Mouse (Mus musculus) brain, embryonic 18.5 days (tissue): ENCODE results near the gene Oaz1.
"Not testable (repeated sequence)": the region's sequence is repeated elsewhere in the genome, so short reads cannot be mapped to it uniquely, and the experiment has no call there.

Experiments
- DNase-seq: peaks from one replicate; pipeline ENCODE4 v3.0.0-alpha.2; 2012; ENCODE audit warnings: low read depth, low spot score

Gene Oaz1

GRCm38 (mm10) chr10:80802204-80802912, 24.1 kb upstream of the Oaz1 start:
- DNase-seq: no peak

GRCm38 (mm10) chr10:80802996-80803395, 23.5 kb upstream of the Oaz1 start:
- no peak for DNase-seq

DNA sequence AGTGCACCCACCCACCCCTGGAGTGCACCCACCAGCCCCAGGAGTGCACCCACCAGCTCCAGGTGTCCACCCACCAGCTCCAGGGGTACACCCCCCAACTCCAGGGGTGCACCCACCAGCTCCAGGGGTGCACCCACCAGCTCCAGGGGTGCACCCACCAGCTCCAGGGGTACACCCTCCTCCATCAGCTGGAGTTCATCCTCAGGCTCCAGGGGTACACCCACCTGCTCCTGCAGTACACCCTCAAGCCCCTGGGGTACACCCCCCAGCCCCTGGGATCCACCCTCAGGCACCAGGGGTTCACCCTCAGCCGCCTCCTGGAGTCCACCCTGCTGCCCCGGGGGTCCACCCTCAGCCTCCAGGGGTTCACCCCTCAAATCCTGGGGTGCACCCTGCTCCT, 22.1 kb upstream of the Oaz1 start:
- DNase-seq: no peak

DNA sequence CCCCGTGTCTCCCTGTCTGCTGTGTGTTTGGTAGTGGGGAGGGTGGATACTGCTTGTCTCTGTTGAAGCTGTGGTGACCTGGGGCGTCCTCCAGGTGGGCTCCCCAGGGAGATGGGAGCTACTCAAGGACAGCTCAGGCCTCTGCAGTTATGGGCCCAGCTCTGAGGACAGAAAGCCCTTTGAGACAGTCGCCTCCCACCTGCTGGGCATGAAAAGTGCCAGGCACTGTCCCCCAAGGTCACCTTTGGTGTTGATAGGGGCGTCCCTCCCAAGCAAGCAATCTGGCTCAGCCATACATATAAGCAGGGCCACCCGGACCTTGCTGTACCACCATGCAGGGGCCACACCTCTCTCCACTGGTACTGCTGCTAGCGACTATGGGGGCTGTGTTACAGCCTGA, 21.5 kb upstream of the Oaz1 start, which contains the start of gene Amh:
TSS of gene Amh (plus strand) at position 328 of the 400 bp plus-strand sequence.
- DNase-seq: no peak

DNA sequence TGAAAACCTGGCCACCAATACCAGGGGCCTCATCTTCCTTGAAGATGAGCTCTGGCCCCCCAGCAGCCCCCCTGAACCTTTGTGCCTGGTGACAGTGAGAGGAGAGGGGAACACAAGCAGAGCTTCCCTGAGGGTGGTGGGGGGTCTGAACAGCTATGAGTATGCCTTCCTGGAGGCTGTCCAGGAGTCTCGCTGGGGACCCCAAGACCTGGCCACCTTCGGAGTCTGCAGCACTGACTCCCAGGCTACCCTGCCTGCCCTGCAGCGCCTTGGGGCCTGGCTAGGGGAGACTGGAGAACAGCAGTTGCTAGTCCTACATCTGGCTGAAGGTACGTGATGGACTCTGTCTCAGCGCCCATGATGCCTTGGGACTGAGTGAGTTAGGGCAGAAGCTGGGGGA, 21.1 kb upstream of the Oaz1 start:
- DNase-seq: no peak

DNA sequence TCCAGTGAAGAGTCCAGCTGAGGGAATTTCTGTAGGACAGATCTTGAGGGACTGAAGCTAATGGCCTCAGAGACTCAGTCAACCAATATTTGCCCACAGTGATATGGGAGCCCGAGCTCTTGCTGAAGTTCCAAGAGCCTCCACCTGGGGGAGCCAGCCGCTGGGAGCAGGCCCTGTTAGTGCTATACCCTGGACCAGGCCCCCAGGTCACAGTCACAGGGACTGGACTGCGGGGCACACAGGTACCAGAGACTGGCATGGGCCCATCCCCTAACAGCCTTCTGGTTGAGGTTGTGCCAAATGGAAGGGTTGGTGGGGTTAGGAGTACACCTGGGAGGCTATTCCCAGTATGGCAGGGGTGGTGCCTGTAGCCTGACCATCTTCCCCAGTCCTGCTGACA, 20.5 kb upstream of the Oaz1 start:
- DNase-seq: no peak

DNA sequence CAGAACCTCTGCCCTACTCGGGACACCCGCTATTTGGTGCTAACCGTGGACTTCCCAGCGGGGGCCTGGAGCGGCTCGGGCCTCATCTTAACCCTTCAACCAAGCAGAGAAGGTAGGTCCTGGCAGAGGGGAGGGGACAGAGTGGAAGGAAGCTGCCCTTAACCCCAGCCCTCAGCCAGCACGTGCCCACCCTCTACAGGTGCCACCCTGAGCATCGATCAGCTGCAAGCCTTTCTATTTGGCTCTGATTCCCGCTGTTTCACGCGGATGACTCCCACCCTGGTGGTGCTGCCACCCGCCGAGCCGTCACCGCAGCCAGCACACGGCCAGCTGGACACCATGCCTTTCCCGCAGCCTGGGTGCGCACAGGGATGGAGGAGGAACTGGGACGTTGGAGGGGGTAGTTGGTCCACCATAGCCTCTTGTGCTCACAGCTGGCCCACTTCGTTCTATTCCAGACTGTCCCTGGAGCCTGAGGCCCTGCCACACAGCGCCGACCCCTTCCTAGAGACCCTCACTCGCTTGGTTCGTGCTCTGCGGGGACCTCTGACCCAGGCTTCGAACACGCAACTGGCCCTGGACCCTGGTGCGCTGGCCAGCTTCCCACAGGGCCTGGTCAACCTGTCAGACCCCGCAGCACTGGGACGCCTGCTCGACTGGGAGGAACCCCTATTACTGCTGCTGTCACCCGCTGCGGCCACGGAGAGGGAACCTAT, 20.0 kb upstream of the Oaz1 start:
- no peak for DNase-seq

DNA sequence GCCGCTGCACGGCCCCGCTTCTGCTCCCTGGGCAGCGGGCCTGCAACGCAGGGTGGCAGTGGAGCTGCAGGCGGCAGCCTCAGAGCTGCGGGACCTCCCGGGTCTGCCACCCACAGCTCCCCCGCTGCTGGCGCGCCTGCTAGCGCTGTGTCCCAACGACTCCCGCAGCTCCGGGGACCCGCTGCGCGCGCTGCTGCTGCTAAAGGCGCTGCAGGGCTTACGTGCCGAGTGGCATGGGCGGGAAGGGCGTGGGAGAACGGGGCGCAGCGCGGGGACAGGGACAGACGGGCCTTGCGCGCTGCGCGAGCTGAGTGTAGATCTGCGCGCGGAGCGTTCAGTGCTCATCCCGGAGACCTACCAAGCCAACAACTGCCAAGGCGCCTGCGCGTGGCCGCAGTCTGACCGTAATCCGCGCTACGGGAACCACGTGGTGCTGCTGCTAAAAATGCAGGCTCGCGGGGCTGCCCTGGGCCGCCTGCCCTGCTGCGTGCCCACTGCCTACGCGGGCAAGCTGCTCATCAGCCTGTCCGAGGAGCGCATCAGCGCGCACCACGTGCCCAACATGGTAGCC, 19.3 kb upstream of the Oaz1 start:
- peak; percentile 51 for DNase-seq

DNA sequence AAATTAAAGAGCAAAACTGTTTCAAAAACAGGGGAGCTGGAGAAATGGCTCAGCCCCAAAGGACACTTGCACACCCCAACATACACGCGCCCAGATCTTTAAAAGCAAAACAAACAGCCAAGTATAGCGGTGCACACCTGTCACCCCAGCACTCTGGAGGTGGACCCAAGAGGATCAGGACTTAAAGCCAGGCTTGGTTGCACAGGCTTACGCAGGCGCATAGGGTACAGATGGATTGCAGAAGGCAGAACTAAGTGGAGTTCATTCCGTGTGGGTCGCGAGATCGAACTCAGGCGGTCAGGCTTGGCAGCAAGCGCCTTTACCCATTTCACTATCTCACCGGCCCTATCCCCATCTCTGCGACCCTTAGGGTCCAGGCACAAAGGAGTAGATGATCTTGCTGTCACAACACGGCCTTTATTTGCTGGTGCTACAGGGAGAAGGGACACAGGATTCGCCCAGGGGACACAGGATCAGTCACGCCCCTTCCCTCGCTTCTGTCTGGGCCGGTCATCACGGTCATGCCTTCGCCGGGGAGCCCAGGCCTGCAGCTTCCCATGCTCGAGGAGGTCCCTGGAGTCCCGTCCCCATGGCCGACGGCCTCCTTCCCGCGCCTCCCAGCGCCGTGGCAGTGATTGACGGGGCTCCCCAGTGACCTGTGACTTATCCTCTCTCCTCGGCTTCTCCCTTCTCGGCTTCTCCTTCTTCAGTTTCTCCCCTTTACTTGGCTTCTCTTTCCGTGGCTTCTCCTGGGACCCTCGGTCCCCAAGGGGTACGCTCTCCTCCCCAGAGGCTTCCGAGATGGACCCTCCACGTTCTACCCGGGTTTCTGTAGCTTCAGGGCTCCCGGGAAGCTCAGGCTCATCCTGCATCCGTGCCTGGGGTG, 18.1 kb upstream of the Oaz1 start:
- DNase-seq: no peak

GRCm38 (mm10) chr10:80808985-80809632, 17.3 kb upstream of the Oaz1 start:
- DNase-seq: no peak

DNA sequence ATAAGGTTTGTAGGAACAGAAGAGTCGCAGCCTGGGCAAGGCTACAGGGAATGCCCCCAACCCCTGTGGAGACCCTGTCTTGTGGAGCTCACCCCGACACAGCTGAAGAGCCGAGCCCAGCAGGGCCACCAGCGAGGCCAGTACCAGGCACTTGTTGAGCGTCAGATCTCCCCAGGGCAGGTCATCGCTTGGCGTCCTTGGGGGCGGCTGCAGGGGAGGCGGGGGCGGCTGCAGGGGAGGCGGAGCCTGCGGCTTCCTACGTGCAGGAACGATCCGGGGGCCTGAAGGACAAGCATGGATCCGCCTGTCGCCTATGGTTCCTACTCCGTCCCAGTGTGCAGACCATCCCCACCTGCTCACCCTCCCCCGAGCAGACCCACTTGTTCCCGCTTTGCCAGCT, 16.4 kb upstream of the Oaz1 start:
- no peak for DNase-seq

- no peak for DNase-seq
Observed at GRCm38 (mm10) chr10:80812391-80813041, 13.9 kb upstream of the Oaz1 start.

DNA sequence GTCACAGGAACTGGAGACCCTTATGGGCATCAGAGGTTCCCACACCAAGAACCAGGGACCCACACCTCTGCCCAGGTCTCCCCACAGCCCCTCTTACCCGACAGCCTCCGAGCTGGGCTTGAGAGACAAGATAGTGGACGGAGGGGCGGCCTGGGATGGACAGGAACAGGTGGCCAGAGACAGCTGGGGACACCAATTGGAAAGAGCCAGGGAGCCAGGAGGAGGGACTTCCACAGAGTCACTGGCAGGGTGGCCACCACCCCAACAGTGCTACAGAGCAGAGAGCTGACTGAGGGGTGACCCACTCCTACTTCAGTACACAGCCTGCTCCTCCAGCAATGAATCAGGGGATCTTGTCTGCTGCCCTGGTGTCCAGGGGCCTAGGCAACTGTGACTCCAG, 13.1 kb upstream of the Oaz1 start, which contains the start of gene Jsrp1:
TSS of gene Jsrp1 (minus strand) at position 133 of the 400 bp plus-strand sequence.
- DNase-seq: no peak

DNA sequence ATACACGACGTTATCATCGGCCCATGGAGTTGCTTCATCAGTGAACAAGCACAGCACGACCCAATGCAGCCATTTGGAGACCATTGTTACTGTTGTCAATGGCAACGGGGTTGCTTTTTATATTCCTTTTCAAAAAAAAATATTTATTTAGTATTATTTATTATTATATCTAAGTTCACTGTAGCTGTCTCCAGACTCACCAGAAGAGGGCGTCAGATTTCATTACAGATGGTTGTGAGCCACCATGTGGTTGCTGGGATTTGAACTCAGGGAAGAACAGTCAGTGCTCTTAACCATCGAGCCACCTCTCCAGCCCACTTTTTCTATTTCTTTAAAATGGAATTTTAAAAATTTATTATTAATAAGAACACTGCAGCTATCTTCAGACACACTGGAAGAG, 11.7 kb upstream of the Oaz1 start:
- no peak for DNase-seq

GRCm38 (mm10) chr10:80816303-80816702, 10.2 kb upstream of the Oaz1 start:
- DNase-seq: not testable (repeated sequence)

DNA sequence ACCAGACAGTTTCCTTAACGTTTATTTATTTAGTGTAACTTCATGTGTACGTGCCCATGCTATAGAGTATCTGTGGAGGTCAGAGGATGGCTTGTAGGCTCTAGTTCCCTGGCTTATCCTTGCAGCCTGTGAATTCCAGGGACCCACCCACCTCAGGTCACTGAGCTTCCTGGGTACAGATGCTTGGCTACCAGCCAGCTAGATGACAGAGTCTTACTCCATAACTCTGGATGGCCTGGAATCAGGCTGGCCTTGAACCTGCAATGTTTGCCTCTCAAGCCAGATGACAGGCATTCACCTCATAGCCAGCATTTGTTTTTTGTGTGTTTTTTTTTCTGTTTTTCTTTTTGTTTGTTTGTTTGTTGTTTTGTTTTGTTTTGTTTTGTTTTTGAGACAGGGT, 9.3 kb upstream of the Oaz1 start:
- no peak for DNase-seq

GRCm38 (mm10) chr10:80817955-80818354, 8.5 kb upstream of the Oaz1 start:
- DNase-seq: not testable (repeated sequence)

- no peak for DNase-seq
Observed at GRCm38 (mm10) chr10:80818599-80819281, 7.7 kb upstream of the Oaz1 start.

- no peak for DNase-seq
Observed at GRCm38 (mm10) chr10:80819406-80819805, 7.0 kb upstream of the Oaz1 start.

GRCm38 (mm10) chr10:80821991-80822390, 4.5 kb upstream of the Oaz1 start:
- no peak for DNase-seq
